Comparison of ENCODE assay signal across 14 mouse cellular contexts in the genomic region with DNA sequence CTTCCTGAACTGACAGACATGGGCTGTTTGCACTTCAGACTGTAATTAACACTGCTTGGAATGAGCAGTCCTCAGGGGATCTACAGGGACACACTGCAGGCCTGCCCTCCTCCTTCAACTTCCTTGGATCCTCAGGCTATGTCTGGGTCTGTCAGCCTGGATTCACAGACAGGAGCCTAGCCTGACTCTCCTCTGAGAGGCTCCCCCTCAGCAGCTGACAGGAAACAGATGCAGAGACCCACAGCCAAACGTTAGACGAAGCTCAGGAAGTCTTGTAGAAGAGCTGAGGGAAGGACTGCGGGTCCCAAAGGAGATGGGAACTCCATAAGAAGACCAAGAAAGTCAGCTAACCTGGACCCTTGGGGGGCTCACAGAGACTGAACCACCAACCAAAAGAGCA. TPM values are rescaled to one million over a fixed set of nuclear protein-coding genes. Genes with fewer than 3 reads are reported as not detected.
DNase-seq lines count a peak whose midpoint lies in the region; ATAC-seq and TF ChIP-seq lines count a peak whose summit lies in the region.
"Had no signal": no experiment of that assay in that cellular context is flagged by ENCODE, and none has a peak within 500 bp of the region (broad histone marks: within the 10 kb centered on the region; RNA-seq: fewer than 3 reads in every experiment).

No protein-coding gene starts in this region.

- no peak overlapping the region for H3K4me2 ChIP-seq in liver, embryonic 14.5 days (ENCODE audit: low read depth)
- H3K4me2 ChIP-seq in liver, embryonic 12.5 days, result no peak overlapping the region
- no peak overlapping the region for H3K4me2 ChIP-seq in embryonic facial prominence, embryonic 14.5 days (ENCODE audit: low read depth, low read length)
- H3K4me2 ChIP-seq in forebrain, embryonic 16.5 days (ENCODE audit: low read length), result no peak overlapping the region
- H3K4me2 ChIP-seq: limb, embryonic 15.5 days had no signal

- H3K36me3 ChIP-seq in heart, embryonic 10.5 days, result peaks cover 84% of the 10 kb centered on the region
- peaks cover 61% of the 10 kb centered on the region for H3K36me3 ChIP-seq in liver, embryonic 14.5 days (replicated peaks; ENCODE audit: control insufficient read depth, insufficient read depth, low read depth)
- peaks cover 99% of the 10 kb centered on the region for H3K36me3 ChIP-seq in liver, embryonic 12.5 days
- 0 out of 2 replicates have a peak, but pooled peaks cover 10% of the 10 kb centered on the region for H3K36me3 ChIP-seq in embryonic facial prominence, embryonic 14.5 days (ENCODE audit: control insufficient read depth, insufficient read depth, low read length)
- H3K36me3 ChIP-seq in forebrain, embryonic 16.5 days (ENCODE audit: control insufficient read depth, insufficient read depth), result no peaks in the 10 kb centered on the region; the same call in 1 of the 2 replicates

- WGBS in heart, embryonic 10.5 days, result 27% methylated on average over 3 of the region's 3 CpGs
- WGBS in liver, embryonic 14.5 days (ENCODE audit: insufficient replicate concordance), result 44% methylated on average over 3 of the region's 3 CpGs
- WGBS in liver, embryonic 12.5 days (ENCODE audit: insufficient replicate concordance), result 28% methylated on average over 3 of the region's 3 CpGs
- whole genome bisulfite sequencing in embryonic facial prominence, embryonic 14.5 days, result 17% methylated on average over 3 of the region's 3 CpGs
- 77% methylated on average over 3 of the region's 3 CpGs for WGBS in forebrain, embryonic 16.5 days

- H3K9ac ChIP-seq in liver, embryonic 14.5 days (replicated peaks), result no peak overlapping the region
- H3K9ac ChIP-seq in liver, embryonic 12.5 days, result no peak overlapping the region
- H3K9ac ChIP-seq in embryonic facial prominence, embryonic 14.5 days (ENCODE audit: low read depth, low read length), result no peak overlapping the region
- no peak overlapping the region for H3K9ac ChIP-seq in forebrain, embryonic 16.5 days (replicated peaks; ENCODE audit: low read depth, low read length)
- H3K9ac ChIP-seq: limb, embryonic 15.5 days had no signal

- ATAC-seq in liver, embryonic 14.5 days (ENCODE audit: insufficient read depth), result 0 out of 2 replicates have a peak, but pooled peaks have one; percentile 7
- ATAC-seq in liver, embryonic 12.5 days, result no peak
- peak; percentile 50; the same call in 1 of the 2 replicates for ATAC-seq in embryonic facial prominence, embryonic 14.5 days (ENCODE audit: low read depth)
- no peak for ATAC-seq in forebrain, embryonic 16.5 days

- intact Hi-C loops in heart, postnatal 36 days (cut with DNase I), result no loop called here

- no peaks in the 10 kb centered on the region for H3K27me3 ChIP-seq in heart, embryonic 10.5 days (ENCODE audit: insufficient read depth, poor library complexity, severe bottlenecking)
- no peaks in the 10 kb centered on the region for H3K27me3 ChIP-seq in liver, embryonic 14.5 days (ENCODE audit: control insufficient read depth, insufficient read depth, low read length)
- H3K27me3 ChIP-seq in liver, embryonic 12.5 days (replicated peaks), result no peaks in the 10 kb centered on the region
- H3K27me3 ChIP-seq in embryonic facial prominence, embryonic 14.5 days (replicated peaks; ENCODE audit: control insufficient read depth, insufficient read depth, low read length), result no peaks in the 10 kb centered on the region
- no peaks in the 10 kb centered on the region for H3K27me3 ChIP-seq in forebrain, embryonic 16.5 days (replicated peaks; ENCODE audit: control insufficient read depth, insufficient read depth, low read length)
- H3K27me3 ChIP-seq: limb, embryonic 15.5 days had no signal

- no peak for TF ChIP-seq CTCF in liver, embryonic 14.5 days (IDR thresholded peaks at IDR 0.05; ENCODE audit: low read depth)

- no peak for DNase-seq in heart, embryonic 10.5 days (ENCODE audit: low spot score)
- DNase-seq in heart, postnatal 36 days, result no peak
- DNase-seq in liver, embryonic 14.5 days (ENCODE audit: low read depth in 3 of 3, low spot score in 3 of 3), result no peak
- peak; percentile 57 for DNase-seq in embryonic facial prominence, embryonic 14.5 days (ENCODE audit: low spot score)
- DNase-seq in thymus, postnatal 14 days, result peak; percentile 46
- DNase-seq in gastrocnemius, adult 18-20 months (ENCODE audit: low spot score), result no peak
- DNase-seq: gastrocnemius, postnatal 10 days; spleen, adult 18-20 months had no signal

- H3K9me3 ChIP-seq in heart, embryonic 10.5 days, result no peaks in the 10 kb centered on the region
- H3K9me3 ChIP-seq in liver, embryonic 14.5 days (ENCODE audit: control insufficient read depth, low read length), result no peaks in the 10 kb centered on the region
- H3K9me3 ChIP-seq in liver, embryonic 12.5 days (replicated peaks), result no peaks in the 10 kb centered on the region
- no peaks in the 10 kb centered on the region for H3K9me3 ChIP-seq in embryonic facial prominence, embryonic 14.5 days (ENCODE audit: control insufficient read depth, low read length)
- H3K9me3 ChIP-seq in forebrain, embryonic 16.5 days (ENCODE audit: control insufficient read depth, low read length), result no peaks in the 10 kb centered on the region
- H3K9me3 ChIP-seq: limb, embryonic 15.5 days; midbrain, embryonic 10.5 days had no signal

- peaks cover 22% of the 10 kb centered on the region for H3K4me1 ChIP-seq in heart, embryonic 10.5 days
- no peaks in the 10 kb centered on the region; a peak in 1 of 4 replicates for H3K4me1 ChIP-seq in liver, embryonic 14.5 days (replicated peaks; ENCODE audit: control insufficient read depth in 2 of 2, insufficient read depth in 2 of 2, low read length in 1 of 2)
- peaks cover 8% of the 10 kb centered on the region for H3K4me1 ChIP-seq in liver, embryonic 12.5 days
- H3K4me1 ChIP-seq in embryonic facial prominence, embryonic 14.5 days (ENCODE audit: control insufficient read depth, insufficient read depth, low read length), result peaks cover 2% of the 10 kb centered on the region
- no peaks in the 10 kb centered on the region for H3K4me1 ChIP-seq in forebrain, embryonic 16.5 days (replicated peaks; ENCODE audit: control insufficient read depth, insufficient read depth, low read length)

- no peak overlapping the region for H3K4me3 ChIP-seq in heart, embryonic 10.5 days
- H3K4me3 ChIP-seq in liver, embryonic 14.5 days (ENCODE audit: insufficient read depth in 1 of 2, low read depth in 2 of 2, low read length in 2 of 2), result no peak overlapping the region
- H3K4me3 ChIP-seq in liver, embryonic 12.5 days, result no peak overlapping the region
- no peak overlapping the region for H3K4me3 ChIP-seq in embryonic facial prominence, embryonic 14.5 days (ENCODE audit: low read depth, low read length)
- no peak overlapping the region for H3K4me3 ChIP-seq in forebrain, embryonic 16.5 days (replicated peaks; ENCODE audit: low read length)
- H3K4me3 ChIP-seq: limb, embryonic 15.5 days; midbrain, embryonic 10.5 days had no signal

- TF ChIP-seq EP300 in liver, embryonic 14.5 days (IDR thresholded peaks at IDR 0.05; ENCODE audit: low read depth), result no peak

- 0 out of 2 replicates have a peak overlapping the region, but pooled peaks have one; percentile 3 for H3K27ac ChIP-seq in heart, embryonic 10.5 days
- H3K27ac ChIP-seq in liver, embryonic 14.5 days, result no peak overlapping the region
- H3K27ac ChIP-seq in liver, embryonic 12.5 days, result no peak overlapping the region
- H3K27ac ChIP-seq in embryonic facial prominence, embryonic 14.5 days (replicated peaks; ENCODE audit: low read depth, low read length), result no peak overlapping the region
- no peak overlapping the region for H3K27ac ChIP-seq in forebrain, embryonic 16.5 days (ENCODE audit: low read length)
- H3K27ac ChIP-seq: limb, embryonic 15.5 days; midbrain, embryonic 10.5 days had no signal

RNA-seq across cellular contexts. Expression of gene Tacr2, which starts 54.2 kb away (rescaled TPM):
- polyA plus RNA-seq in heart, embryonic 10.5 days (2016; fragmentation: Nextera tagmentation; extraction: Ambion mirVana), result not detected in 2 replicates
- total RNA-seq in heart, postnatal 36 days (2021), result not detected
- not detected in 2 replicates for polyA plus RNA-seq in liver, embryonic 14.5 days (2012; rRNA removed)
- not detected in 2 replicates for polyA plus RNA-seq in liver, embryonic 14.5 days (2014; fragmentation: Nextera tagmentation; extraction: Ambion mirVana)
- polyA plus RNA-seq in liver, embryonic 12.5 days (2016; fragmentation: Nextera tagmentation; extraction: Ambion mirVana), result not detected in 2 replicates
- not detected in 2 replicates for polyA plus RNA-seq in embryonic facial prominence, embryonic 14.5 days (2014; fragmentation: Nextera tagmentation; extraction: Ambion mirVana)
- polyA plus RNA-seq in forebrain, embryonic 16.5 days (2015; fragmentation: Nextera tagmentation; extraction: Ambion mirVana), result not detected in 2 replicates
- total RNA-seq in gastrocnemius, adult 18-20 months (2021), result not detected
- total RNA-seq: gastrocnemius, postnatal 10 days; MEL had no signal
- polyA plus RNA-seq: forebrain, embryonic 11.5 days; limb, embryonic 15.5 days; midbrain, embryonic 10.5 days had no signal

Comparison
In these comparisons a context has a peak if more than half of its experiments do, and no peak if none do; other contexts are left out.
1. ATAC-seq: peak in liver, embryonic 14.5 days (single experiment) and embryonic facial prominence, embryonic 14.5 days (single experiment); none in liver, embryonic 12.5 days (single experiment) and forebrain, embryonic 16.5 days (single experiment).
2. DNase-seq: peak in embryonic facial prominence, embryonic 14.5 days (single experiment) and thymus, postnatal 14 days (single experiment); none in heart, embryonic 10.5 days (single experiment), heart, postnatal 36 days (0 of 2), liver, embryonic 14.5 days (0 of 3) and gastrocnemius, adult 18-20 months (single experiment).